Mouse (Mus musculus): ENCODE results near the gene Celsr1. TPM values are rescaled to one million over a fixed set of nuclear protein-coding genes. Genes with fewer than 3 reads are reported as not detected.

The Celsr1 gene
- total and polyA plus RNA-seq, 3 experiments, result not detected

- peaks cover 0 to 16% of the 10 kb centered on the region in 2 experiments; a peak in 2 of 4 replicates for H3K4me1 ChIP-seq (ENCODE audit: control insufficient read depth in 1 of 2, insufficient read depth in 2 of 2)
- H3K27ac ChIP-seq (ENCODE audit: insufficient read depth, low read depth), result no peak overlapping the region
- no peaks in the 10 kb centered on the region for H3K9me3 ChIP-seq (replicated peaks; ENCODE audit: low read length)
- dilution Hi-C loops (cut with MboI; ENCODE audit: extremely low pct_ligation_motif_present, extremely low pct_unique_long_range_greater_than_20kb, low sequenced_read_pairs), result no loop called here
- DNase-seq (ENCODE audit: extremely low read depth), result no peak
- TF ChIP-seq KAT2A (IDR thresholded peaks at IDR 0.05; ENCODE audit: insufficient replicate concordance, low read length), result no peak
- TF ChIP-seq ZMIZ1 (IDR thresholded peaks at IDR 0.05; ENCODE audit: low read depth, low read length), result no peak
- no peak for TF ChIP-seq ETS1 (conservative IDR thresholded peaks at IDR 0.05; ENCODE audit: low read depth, low read length)
- TF ChIP-seq ZNF384 (IDR thresholded peaks at IDR 0.05; ENCODE audit: low read depth, low read length), result no peak
- no peak for TF ChIP-seq RCOR1 (conservative IDR thresholded peaks at IDR 0.05; ENCODE audit: low read depth, low read length)
- no peak for TF ChIP-seq ELF1 (IDR thresholded peaks at IDR 0.05; ENCODE audit: low read depth, low read length)
- TF ChIP-seq ZKSCAN1 (IDR thresholded peaks at IDR 0.05; ENCODE audit: borderline replicate concordance, low read depth, low read length), result no peak
- no peak for TF ChIP-seq HCFC1 (IDR thresholded peaks at IDR 0.05; ENCODE audit: low read depth, low read length)
- no peak for TF ChIP-seq E2F4 (IDR thresholded peaks at IDR 0.05; ENCODE audit: insufficient replicate concordance, low read depth, low read length)
- no peak for TF ChIP-seq CHD2 (IDR thresholded peaks at IDR 0.05; ENCODE audit: low read length)
- no peak for TF ChIP-seq CHD1 (IDR thresholded peaks at IDR 0.05; ENCODE audit: low read depth, low read length)
- TF ChIP-seq TCF12 (IDR thresholded peaks at IDR 0.05; ENCODE audit: low read depth, low read length), result no peak
- TF ChIP-seq IRF4 (IDR thresholded peaks at IDR 0.05; ENCODE audit: low read depth, low read length), result no peak
- no peak for TF ChIP-seq MAX (IDR thresholded peaks at IDR 0.05; ENCODE audit: low read length)
- TF ChIP-seq BHLHE40 (IDR thresholded peaks at IDR 0.05; ENCODE audit: low read depth, low read length), result no peak
- no peak for TF ChIP-seq NRF1 (IDR thresholded peaks at IDR 0.05; ENCODE audit: low read depth, low read length)
- no peak for TF ChIP-seq POLR2A (IDR thresholded peaks at IDR 0.05; ENCODE audit: low read depth, low read length)
- TF ChIP-seq UBTF (IDR thresholded peaks at IDR 0.05; ENCODE audit: low read depth, low read length), result no peak
- H3K79me2 ChIP-seq (replicated peaks; ENCODE audit: control insufficient read depth, extremely low read depth, insufficient read depth, poor library complexity, severe bottlenecking), result no peaks in the 10 kb centered on the region
- H3K36me3 ChIP-seq (replicated peaks in 1 of 2; ENCODE audit: control insufficient read depth in 1 of 2, insufficient read depth in 1 of 2, low read length in 1 of 2), result no peaks in the 10 kb centered on the region
- no peak overlapping the region for H3K4me2 ChIP-seq (ENCODE audit: insufficient read depth, low read depth, poor library complexity, severe bottlenecking)
- no peak overlapping the region for H3K4me3 ChIP-seq (replicated peaks in 1 of 3; ENCODE audit: low read depth in 2 of 3, low read length in 2 of 3, poor library complexity in 1 of 3)
- peaks cover 44% of the 10 kb centered on the region for H3K27me3 ChIP-seq (replicated peaks)
- no peak overlapping the region for H3K9ac ChIP-seq (ENCODE audit: insufficient read depth, low read depth)
- in situ Hi-C loops (cut with MboI; ENCODE audit: low pct_ligation_motif_present, low pct_unique_long_range_greater_than_20kb, low sequenced_read_pairs), result no loop called here
Measured at GRCm38 (mm10) chr15:85985601-85986000, 48.0 kb downstream of the Celsr1 start.

GRCm38 (mm10) chr15:85983131-85983530 lies 50.4 kb downstream of the Celsr1 start:
- DNase-seq (ENCODE audit: extremely low read depth), result no peak
- no peak overlapping the region for H3K27ac ChIP-seq (ENCODE audit: insufficient read depth, low read depth)
- no peak overlapping the region for H3K9ac ChIP-seq (ENCODE audit: insufficient read depth, low read depth)
- no peaks in the 10 kb centered on the region for H3K79me2 ChIP-seq (replicated peaks; ENCODE audit: control insufficient read depth, extremely low read depth, insufficient read depth, poor library complexity, severe bottlenecking)
- H3K4me1 ChIP-seq (ENCODE audit: control insufficient read depth in 1 of 2, insufficient read depth in 2 of 2), result peaks cover 0 to 16% of the 10 kb centered on the region in 2 experiments; a peak in 2 of 4 replicates
- H3K4me3 ChIP-seq (replicated peaks in 1 of 3; ENCODE audit: low read depth in 2 of 3, low read length in 2 of 3, poor library complexity in 1 of 3), result no peak overlapping the region
- in situ Hi-C loops (cut with MboI; ENCODE audit: low pct_ligation_motif_present, low pct_unique_long_range_greater_than_20kb, low sequenced_read_pairs), result no loop called here
- no peak overlapping the region for H3K4me2 ChIP-seq (ENCODE audit: insufficient read depth, low read depth, poor library complexity, severe bottlenecking)
- H3K27me3 ChIP-seq (replicated peaks), result peaks cover 31% of the 10 kb centered on the region
- dilution Hi-C loops (cut with MboI; ENCODE audit: extremely low pct_ligation_motif_present, extremely low pct_unique_long_range_greater_than_20kb, low sequenced_read_pairs), result no loop called here
- H3K36me3 ChIP-seq (replicated peaks in 1 of 2; ENCODE audit: control insufficient read depth in 1 of 2, insufficient read depth in 1 of 2, low read length in 1 of 2), result no peaks in the 10 kb centered on the region
- TF ChIP-seq MAX (IDR thresholded peaks at IDR 0.05; ENCODE audit: low read length) (no peak), ZKSCAN1 (IDR thresholded peaks at IDR 0.05; ENCODE audit: borderline replicate concordance, low read depth, low read length) (no peak), SMC3 (IDR thresholded peaks at IDR 0.05; ENCODE audit: low read depth, low read length) (no peak), KAT2A (IDR thresholded peaks at IDR 0.05; ENCODE audit: insufficient replicate concordance, low read length) (no peak), ELF1 (IDR thresholded peaks at IDR 0.05; ENCODE audit: low read depth, low read length) (no peak), RAD21 (IDR thresholded peaks at IDR 0.05; ENCODE audit: low read depth, low read length) (no peak), ZMIZ1 (IDR thresholded peaks at IDR 0.05; ENCODE audit: low read depth, low read length) (no peak), CHD2 (IDR thresholded peaks at IDR 0.05; ENCODE audit: low read length) (no peak), POLR2AphosphoS2 (IDR thresholded peaks at IDR 0.05; ENCODE audit: low read depth, low read length) (no peak), JUN (IDR thresholded peaks at IDR 0.05; ENCODE audit: insufficient read depth, low read depth, low read length) (no peak), MAZ (IDR thresholded peaks at IDR 0.05; ENCODE audit: low read depth, low read length) (no peak)
- H3K9me3 ChIP-seq (replicated peaks; ENCODE audit: low read length), result no peaks in the 10 kb centered on the region
